Mouse (Mus musculus) erythroid progenitor cell, adult 5-6 weeks (primary cell): Measurements from ENCODE around the gene Amd2. TPM values are rescaled to one million over a fixed set of nuclear protein-coding genes. Genes with fewer than 3 reads are reported as not detected.

Experiments
- ATAC-seq: replicated peaks from 2 replicates; pipeline ENCODE4 v1.8.0; 2016; ENCODE audit warnings: moderate number of reproducible peaks, mild to moderate bottlenecking, moderate TSS enrichment, inconsistent platforms; ENCODE audit not compliant: poor library complexity, low FRiP score, severe bottlenecking
- total RNA-seq, 2 experiments: library from RNA; stranded (forward) in 1 of 2; stranded (reverse) in 1 of 2; fragments of 150-400 nt in 1 of 2; fragments of 186-747, 209-891 nt in 1 of 2; gene quantifications; 2 replicates each; pipeline versions ENCODE4 v1.2.3 to v1.2.4; 2015 to 2017; ENCODE audit warnings: low replicate concordance in 2 of 2

Gene Amd2
- total RNA-seq (2015; ENCODE audit: low replicate concordance) (3.6 and 7.1 TPM in 2 replicates), total RNA-seq (2017; ENCODE audit: low replicate concordance) (7.0 and 17.8 TPM in 2 replicates)

DNA sequence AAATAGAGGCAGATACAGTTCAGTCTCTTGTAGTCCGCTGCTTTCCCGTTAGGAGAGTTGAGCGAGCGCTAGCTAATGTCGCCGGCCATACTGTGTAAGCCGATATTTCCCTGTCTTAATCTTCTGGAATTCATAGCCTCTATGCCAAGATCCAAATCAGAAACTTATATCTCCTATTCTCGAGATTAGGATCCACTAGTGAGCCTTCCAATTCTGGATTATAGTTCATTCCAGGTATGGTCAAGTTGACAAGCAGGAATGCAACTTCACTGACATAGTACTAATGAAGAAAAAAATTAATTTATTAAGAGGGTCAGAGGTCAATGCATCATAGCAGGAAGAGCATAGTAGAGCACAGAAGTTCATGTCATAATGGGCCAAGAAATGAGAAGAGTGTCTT is at the start of gene Amd2:
TSS of gene Amd2 (minus strand) at position 101 of the 400 bp plus-strand sequence.
- no peak for ATAC-seq

DNA sequence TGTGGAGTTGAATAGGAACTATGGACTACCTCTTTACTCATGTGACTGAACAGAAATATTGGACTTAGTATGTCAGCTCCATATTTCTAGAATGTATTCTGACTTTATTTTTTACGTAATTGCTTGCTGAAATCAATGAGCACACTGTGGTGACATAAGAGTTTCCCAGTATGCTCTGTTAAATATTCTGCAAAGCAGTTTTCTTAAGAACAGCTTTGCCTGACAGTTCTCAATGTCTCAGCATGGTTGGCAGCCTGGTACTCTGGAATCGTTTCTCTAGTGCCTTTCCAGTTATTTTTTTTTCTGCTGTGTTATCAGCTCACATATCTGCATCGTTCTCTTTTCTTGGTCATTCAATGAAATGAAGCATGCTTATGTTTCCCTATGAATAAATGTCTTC is 49.6 kb upstream of the Amd2 start:
- no peak for ATAC-seq

DNA sequence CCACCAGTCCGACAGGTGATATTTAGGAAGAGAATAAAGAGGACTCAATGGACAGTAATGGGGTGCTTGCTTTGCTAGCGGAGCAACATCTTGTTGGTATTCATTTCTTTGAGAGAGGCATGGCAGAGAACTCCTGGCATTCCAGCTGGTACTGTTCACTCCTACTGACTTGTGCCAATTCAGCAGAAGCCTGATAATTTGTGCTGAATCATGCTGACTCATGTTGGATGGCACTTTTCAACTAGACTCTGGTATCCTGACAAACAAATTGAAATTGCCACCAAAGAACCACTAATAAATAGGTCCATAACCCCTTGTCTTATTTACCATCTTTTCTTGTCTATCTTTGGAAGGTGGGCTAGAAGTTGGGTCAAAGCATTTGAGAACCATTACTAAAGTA is 25.9 kb upstream of the Amd2 start:
- ATAC-seq, result peak; percentile 61; the same call in 1 of the 2 replicates

DNA sequence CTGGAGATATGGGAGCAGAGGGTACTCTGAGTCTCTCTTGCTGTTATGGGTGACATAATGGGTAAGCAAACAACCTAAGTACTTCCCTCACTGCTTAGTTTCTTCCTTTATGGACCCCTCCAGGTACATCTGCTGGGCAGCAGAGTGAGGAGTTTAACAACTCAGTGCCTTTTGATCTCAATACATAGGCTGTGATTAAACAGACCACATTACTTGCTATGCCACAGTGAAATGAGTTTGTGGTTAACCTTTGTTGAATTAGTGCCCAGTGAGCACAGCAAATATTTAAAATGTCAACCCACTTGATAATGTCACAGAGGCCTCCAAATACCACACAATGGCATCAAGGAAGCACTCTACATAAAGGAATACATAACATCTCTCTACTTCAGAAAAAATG is 2.6 kb upstream of the Amd2 start:
- no peak for ATAC-seq
